Mouse (Mus musculus) layer of hippocampus, postnatal 10 days (tissue): ENCODE data around the gene Clec4e. TPM values are rescaled to one million over a fixed set of nuclear protein-coding genes. Genes with fewer than 3 reads are reported as not detected.
"Not testable (repeated sequence)": the region's sequence is repeated elsewhere in the genome, so short reads cannot be mapped to it uniquely, and the experiment has no call there.

Source experiments
- DNase-seq, 2 experiments: peaks; one replicate each; pipeline ENCODE4 v3.0.0; 2021; ENCODE audit warnings: low spot score in 2 of 2
- long read RNA-seq: library from polyadenylated mRNA; stranded (forward); transcript quantifications from one replicate; pipeline ENCODE4 v2.0.0, GENCODE M21; 2023
- total RNA-seq, 2 experiments: library from RNA; stranded (reverse); gene quantifications; 2 replicates each; pipeline ENCODE4 v1.2.3; 2021

The Clec4e gene
- total RNA-seq, result not detected
- long read RNA-seq, result 0 reads

DNA sequence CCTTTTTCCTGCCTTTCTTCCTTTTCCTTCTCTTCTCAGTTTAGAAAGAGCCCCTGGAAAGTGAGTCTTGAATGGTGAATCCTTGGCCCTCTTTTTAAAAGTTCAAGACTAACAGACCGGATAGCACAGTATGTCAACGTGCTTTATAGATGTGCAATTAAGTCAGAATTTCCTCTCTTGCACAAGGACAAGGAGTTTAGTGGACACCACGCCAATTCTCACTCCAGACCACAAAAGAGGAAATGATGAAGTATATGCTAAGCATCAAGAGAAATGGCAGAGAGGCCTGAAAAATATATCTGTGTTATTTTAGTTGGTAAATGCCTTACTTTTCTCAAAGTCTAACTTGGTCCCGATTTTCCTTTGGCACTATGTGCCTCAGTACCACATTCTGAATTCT is at the start of gene Clec4e:
Gene Clec4e (minus strand): TSS at position 118 of the 400 bp plus-strand sequence.
- DNase-seq, result no peak

DNA sequence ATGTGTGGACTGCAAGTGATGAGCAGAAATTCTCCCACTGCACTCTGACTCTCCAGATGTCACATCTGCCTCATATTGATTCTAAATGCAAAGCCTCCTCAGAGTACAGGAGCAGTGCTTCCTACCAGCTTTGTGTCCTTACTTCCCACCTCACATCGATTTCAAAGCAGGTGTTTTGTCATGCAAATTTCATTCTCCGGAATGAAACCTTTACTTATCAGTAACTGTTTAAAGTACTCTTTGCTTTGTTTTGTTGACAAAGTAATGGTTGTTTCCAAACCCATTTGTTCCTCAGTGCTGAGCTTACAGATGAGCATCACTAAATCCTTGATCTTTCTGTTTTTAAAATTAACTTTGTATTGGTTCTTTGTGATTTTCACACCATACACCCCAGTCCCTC is 42.8 kb upstream of the Clec4e start:
- no peak for DNase-seq

DNA sequence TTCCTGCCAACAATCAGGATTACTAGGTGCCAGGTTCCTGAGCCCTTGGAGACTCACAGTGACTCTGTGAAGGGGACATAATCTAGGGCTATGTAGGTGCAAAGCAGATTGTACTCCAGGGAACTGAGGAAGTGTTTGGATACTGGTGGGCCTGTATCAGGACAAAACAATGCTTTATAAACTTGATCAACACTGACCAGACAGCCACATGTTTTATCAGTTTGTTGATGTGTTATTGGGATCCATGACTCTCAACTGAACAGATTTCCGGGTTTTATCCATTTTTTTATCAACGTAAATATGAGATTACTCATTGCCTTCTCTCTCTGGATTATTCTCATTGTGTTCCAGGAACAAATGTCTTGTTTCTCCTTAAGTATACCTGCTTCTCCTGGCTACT is 18.4 kb upstream of the Clec4e start, which contains the start of gene Vmn2r19:
Gene Vmn2r19 (plus strand): TSS at position 301 of the 400 bp plus-strand sequence.
- DNase-seq, result no peak

DNA sequence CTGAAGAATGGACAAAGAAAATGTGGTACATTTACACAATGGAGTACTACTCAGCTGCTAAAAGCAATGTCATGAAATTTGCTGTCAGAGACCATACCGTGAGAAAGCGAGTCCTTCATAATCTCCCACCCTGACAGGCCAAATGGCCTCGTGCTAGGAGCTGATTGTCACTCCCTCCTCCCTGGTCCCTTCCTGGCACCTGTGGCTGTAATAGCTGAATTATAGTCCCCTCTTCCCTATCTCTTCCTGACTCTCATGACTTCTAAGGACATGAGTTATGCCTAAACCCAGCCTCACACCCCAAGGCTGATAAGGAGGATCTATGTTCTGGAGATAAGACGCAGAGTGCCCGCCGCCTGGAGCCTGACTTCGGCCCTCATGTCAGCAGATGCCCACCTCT is 16.6 kb upstream of the Clec4e start:
- DNase-seq, result not testable (repeated sequence)

DNA sequence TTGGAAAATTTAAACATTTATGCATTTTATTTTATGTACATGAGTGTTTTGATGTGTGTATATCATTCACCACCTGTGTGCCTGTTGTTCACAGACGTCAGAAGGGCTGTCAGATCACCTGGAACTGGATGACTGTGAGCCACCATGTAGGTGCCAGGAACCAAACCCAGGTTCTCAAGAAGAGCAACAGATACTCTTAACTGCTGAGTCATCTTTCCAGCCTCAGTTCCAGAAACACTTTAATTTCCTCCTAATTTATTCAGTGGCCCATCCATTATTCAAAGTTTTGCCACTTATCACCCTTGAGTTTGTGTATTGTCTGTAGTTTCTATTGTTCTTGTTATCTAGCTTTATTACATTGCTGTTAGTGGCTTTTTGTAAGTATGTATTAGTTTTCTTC is 7.0 kb upstream of the Clec4e start:
- DNase-seq, result no peak

DNA sequence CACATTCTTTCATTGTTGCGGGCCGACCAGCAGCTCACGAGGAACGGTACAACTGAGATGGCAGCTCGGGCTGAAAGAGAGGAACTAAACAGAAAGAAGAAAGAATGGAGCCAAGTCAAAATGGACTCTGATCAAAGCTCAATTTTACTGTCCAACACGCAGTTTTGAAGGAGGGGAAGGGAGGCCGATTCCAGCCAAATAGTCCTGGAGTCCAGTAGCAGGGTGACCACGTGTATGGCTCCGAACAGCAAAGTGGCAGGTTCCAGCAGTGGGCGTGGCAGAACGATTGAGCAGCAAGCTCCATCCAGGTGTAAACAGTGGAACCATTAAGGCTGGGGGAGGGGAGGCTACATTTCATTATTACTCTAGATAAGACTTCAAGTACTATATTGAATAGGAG is 3.8 kb upstream of the Clec4e start:
- DNase-seq, result not testable (repeated sequence)

DNA sequence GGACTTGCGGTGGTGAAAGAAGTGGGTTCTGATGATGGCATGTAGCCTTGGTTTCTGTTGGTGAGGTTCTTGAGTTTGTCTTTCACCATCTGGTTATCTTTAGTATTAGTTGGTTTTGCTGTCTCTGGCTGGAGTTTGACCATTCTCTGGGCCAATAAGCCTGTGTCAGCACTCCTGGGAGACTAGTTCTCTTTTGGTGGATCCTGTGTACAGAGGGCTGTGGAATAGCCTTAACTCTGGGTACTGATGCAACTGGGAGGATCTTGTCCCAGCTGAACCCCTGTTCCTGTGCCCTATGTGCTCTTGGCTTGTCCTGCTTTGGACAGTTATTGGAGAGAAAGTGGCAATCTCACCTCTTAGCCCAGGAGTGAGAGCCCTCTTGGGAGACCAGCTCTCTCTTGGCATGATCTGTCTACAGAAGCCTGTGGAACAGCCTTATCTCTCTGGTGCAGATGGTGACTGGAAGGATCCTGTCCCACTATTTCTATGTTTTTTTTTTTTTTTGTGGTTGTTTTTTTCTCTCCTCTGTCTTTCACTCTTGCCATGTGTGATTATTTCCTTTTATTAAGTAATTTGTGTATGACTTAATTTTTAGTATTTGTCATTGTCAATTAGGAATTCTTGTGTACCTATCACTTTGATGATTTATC is 3.2 kb upstream of the Clec4e start:
- DNase-seq, result no peak

DNA sequence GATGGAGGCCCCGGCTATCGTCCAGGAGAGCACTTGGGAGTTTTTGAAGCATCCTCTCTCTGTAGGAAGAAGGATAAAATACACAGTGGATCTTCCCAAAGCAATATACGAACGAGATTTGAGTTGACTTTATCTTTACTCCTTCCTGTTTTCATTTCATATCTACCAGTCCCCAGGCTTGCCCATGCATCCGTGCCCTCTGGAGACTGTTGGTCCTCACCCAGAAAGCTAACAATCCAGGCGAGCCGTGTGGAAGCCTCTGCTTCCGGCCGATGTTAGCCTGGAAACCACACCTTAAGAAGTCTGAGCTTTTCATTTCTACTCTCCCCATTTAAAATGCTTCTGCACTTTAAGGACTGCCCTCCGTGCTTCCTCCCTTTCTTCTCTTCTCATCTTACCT is 739 bp downstream of the Clec4e start:
- DNase-seq, result no peak

DNA sequence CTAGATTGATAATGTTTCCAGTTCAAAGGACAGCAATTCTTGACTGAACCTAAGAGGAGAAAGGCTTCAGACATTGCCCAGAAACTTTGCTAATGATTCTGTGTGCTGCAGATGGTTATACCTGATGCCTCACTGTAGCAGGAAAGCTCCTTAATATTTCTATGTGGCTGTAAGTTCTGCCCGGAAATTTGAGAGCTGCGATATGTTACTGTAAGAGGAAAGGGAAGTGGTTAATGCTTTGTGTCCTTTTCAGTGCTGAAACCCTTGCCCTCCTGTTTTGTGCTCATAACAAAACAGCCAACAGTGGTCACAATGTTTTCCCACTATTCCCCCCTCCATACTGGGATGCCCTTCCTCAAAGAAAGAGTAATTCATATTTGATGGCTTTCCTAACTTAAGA is 3.4 kb downstream of the Clec4e start:
- DNase-seq, result no peak

DNA sequence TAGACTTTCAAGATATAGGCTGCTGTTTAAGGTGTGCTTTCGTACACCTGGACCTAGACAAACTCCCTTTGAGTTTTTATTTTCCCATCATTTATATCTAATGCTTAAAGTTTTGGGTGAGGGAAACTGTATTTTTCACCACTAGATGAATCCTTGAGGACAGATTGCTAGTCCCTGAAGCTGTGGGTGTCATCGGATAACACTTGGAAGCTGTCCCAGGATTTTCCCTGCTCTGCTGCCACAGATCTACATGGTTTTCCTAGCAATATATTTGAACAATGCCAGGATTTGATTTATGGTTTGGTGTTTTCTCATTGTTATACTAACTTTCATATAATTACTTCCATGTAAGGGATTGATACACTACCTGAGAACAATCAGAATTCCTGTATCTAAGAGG is 10.2 kb downstream of the Clec4e start:
- no peak for DNase-seq

DNA sequence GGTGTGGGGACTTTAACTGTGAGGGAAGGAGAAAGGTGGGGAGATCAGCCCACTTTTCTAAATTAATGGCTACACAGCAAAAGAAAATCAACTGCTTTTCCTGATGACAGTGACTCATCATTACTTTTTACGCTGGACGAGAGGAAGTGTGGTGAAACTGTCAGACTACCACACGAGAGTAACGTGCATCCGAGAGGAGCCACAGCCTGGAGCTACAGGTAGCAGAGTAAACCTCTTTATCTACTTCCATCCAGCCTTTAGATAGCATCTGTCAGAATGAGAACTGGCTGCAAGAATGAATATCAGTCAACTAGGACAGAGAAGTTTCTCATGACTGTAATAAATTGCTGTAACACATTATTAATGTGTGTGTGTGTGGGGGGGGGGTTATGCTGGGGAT is 22.7 kb downstream of the Clec4e start:
- DNase-seq, result no peak

DNA sequence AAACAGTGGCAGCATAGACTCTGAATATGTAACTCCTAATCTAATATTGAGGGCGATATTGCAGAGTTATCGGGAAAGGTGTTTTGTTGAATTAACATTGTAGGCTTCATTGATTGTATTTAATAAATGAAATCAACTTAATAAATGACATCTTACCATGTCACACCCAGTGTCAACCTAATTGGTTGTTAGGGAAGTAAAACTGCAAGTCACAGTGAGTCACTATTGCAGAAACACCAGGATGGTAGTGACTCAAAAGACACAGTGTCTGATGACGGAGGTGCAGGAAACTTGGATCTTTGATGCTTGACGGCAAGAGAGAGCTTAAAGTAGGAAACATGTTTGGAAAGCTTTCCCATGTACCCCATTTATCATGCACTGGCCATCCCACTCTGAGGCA is 23.9 kb downstream of the Clec4e start:
- DNase-seq, result no peak

DNA sequence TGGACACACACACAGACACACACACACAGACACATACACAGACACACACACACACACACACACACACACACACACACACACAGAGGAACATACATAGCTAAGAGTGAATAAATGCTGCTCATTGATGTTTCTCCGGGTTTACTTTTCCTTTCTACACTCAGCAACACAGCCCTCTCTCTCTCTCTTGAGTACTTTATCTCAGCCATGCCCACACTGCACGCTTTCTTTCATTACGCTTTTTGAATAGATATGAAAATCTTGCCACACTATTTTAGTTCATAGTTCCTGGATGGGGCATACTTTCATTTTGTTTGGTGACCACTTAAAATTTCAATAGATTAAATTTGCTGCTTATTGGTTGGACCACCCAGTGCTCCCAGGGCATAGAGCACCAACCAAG is 25.5 kb downstream of the Clec4e start:
- no peak for DNase-seq

DNA sequence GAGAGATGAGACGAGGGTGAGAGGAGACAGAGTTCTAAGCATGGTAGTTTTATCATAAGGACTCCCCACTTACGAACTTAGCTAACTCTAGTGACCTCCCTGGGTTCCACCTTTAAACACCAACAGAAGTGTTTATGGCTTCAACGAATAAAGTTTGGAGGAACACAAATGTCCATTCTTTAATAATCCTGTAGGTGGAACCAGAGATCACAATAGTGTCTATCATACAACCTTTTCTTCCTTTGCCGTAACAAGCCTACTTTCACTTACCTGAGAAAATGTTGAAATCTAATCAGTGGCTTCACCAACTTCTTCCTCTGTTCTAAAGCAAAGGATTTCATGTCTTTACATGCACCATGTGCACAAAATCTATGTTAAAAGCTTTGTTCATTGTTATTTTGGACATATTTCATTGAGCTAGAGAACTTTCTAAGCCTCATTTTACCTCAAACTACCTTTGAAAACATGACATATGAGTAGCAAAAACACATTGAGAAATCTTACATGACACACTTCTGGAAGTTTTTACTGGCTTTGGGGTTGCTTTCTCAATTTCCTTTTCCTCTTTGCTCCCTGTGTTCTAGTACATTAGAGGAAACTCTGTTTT is 28.0 kb downstream of the Clec4e start, which contains the start of gene Clec4d:
Gene Clec4d (plus strand): TSS at position 557 of the 607 bp plus-strand sequence.
- no peak for DNase-seq

DNA sequence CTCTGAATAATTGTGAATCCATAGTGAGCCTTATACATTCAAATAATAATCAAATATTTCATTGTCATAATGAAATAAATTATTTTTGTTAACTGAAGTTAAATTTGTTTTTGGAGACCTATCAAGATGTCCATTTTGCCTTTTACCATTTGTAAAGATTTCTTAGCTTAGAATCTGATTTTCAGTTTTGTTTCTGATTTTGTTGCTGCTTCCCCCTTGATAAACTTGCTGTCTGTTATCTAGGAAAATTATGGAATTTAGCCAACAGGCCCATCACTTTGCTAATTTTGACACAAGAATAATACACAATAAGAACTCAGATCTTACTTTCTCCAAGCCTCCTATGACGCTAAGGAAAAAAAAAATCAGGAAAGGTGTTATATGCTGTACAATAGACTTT is 28.8 kb downstream of the Clec4e start:
- no peak for DNase-seq

DNA sequence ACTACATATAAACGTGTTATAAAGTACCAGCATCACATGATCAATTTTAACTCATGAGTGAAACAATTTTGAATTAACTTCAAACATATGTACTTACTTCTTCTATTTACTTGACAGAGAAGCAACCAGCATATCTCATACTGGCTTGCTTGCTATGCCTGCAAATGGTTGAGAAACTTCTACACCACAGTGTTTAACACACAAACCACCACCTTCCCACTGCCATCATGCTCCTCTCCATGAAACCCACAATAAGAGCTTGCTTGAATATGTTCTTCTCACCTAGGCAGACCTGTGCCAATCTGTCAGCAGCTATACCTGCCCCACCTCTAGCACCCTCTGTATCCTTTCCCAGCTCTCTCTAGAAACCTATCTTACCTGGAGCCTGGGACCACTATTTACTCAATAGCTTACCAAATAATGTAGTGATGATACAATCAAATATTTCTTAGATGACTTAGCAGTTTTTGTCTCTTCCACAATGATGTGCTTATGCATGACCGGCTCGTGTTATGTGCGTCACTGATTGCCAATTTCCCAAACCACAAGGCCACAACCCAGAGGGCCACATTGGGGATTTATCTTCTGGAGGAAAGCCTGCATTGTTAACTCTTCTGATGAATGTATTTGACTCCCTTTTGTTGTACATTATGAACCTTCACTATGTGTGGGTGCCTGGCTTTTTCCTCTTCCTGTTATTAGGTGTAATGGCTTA is 29.6 kb downstream of the Clec4e start:
- no peak for DNase-seq

DNA sequence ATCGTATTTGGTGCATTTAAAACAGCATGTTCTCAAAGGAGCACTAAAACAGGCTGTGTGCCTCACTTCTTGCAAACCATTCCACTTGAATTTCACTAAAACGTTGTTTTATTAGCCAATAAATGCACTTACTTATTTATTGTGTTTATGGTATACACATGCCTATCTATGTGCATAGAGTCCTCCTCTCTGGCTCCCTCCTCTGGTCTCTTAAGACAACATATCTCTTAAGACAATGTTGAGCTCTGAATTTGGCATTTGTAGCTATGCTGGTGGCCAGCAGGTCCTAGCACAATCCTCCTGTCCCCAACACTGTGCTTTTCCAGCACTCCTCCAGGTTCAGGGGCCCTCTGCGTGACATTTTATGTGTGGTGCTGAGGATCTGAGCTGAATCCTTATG is 30.7 kb downstream of the Clec4e start:
- no peak for DNase-seq

DNA sequence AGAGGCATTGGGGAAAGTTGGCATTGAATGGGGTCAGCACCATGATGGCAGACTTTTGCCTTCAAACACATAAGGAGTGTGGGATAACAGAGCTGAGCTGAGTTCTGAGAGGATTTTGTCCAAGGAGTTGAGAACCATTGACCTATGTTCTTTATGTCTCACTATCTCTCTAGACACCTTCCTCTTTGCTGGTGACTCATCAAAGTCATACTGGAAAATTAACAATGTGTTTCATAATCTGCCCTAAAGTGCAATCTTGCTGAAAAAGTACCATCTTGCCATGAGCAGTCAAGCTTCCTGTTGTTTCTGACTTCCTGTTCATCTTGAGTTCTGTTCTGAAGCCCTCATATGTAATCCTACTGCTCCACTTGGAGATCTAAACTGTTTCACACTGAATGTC is 36.9 kb downstream of the Clec4e start:
- DNase-seq, result no peak

DNA sequence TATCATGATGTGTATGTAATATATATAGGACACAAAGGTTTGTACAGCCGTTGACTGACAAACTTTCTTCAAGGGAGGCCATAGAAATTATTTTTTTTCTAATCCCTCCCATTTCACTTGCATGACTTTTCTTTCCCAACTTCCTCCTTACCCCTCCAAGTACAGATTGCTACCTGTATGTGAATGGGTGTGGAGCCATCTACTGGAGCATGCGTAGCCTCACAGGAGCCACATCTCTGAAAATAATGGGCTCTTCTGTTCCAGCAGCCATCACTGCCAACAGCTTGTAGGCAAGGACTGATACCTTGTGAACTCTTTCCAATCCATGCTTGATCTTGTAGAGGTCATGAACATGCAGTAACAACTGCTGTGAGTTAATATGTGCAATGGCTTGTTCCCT is 40.8 kb downstream of the Clec4e start:
- not testable (repeated sequence) for DNase-seq

DNA sequence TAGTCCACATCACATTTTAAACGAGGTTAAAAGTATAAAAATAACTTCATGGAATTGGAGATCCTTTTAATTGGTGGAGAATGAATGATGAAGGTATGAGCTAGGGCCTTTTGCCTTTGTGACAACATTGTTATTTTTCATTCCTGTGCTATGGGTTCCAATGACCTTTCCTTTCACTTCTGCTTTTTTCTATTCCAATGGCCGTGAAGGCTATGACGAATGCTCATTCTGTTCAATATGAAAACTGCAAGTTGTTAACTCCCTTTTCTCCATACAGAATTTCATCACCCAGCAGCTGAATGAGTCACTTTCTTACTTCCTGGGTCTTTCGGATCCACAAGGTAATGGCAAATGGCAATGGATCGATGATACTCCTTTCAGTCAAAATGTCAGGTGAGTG is 45.5 kb downstream of the Clec4e start:
- no peak for DNase-seq

DNA sequence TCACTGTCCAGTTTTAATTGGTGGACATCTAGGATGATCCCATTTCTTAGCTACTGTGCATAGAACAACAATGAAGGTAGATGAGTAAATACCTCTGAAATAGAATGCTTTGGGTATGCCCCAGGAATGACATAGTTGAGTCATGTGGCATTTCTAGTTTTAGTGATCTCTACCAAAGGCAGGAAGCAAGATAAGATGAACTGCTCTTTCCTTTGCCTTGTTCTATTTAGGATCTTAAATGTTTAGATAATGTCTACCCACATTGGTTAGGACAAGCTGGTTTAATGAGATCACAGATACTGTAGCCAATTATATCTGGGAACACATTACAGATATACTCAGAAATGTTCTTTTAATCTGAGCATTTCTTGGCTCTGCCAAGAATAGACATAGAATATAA is 52.1 kb downstream of the Clec4e start:
- DNase-seq, result no peak
